Mouse (Mus musculus): ENCODE results near the gene Eva1c. TPM values are rescaled to one million over a fixed set of nuclear protein-coding genes. Genes with fewer than 3 reads are reported as not detected.

The Eva1c gene
- polyA plus RNA-seq, 1 experiment from 2014 or later: 1.2 TPM

GRCm38 (mm10) chr16:90893019-90893418, 66.5 kb downstream of the Eva1c start:
- H3K9me3 ChIP-seq (replicated peaks; ENCODE audit: low read length): no peaks in the 10 kb centered on the region
- no peak for ATAC-seq (replicated peaks; ENCODE audit: low FRiP score, low read depth)
- peaks cover 6% of the 10 kb centered on the region; the same call in 1 of the 2 replicates for H3K4me1 ChIP-seq (replicated peaks; ENCODE audit: insufficient read depth, low read length)
- no peak for TF ChIP-seq CTCF (IDR thresholded peaks at IDR 0.05; ENCODE audit: low read depth)
- H3K36me3 ChIP-seq (ENCODE audit: insufficient read depth, low read length): no peaks in the 10 kb centered on the region
- no peak for DNase-seq (ENCODE audit: low spot score)
- 0 out of 2 replicates have a peak, but pooled peaks cover 6% of the 10 kb centered on the region for H3K27me3 ChIP-seq (ENCODE audit: insufficient read depth, low read length)
- H3K9ac ChIP-seq (ENCODE audit: low read depth, low read length): no peak overlapping the region
- H3K4me3 ChIP-seq (replicated peaks; ENCODE audit: low read depth, low read length): no peak overlapping the region
- H3K27ac ChIP-seq: no peak overlapping the region
- H3K4me2 ChIP-seq (ENCODE audit: low read length): no peak overlapping the region
- WGBS: 58% methylated on average over 7 of the region's 7 CpGs

- no peak for DNase-seq (ENCODE audit: low spot score)
- H3K9me3 ChIP-seq (replicated peaks; ENCODE audit: low read length): no peaks in the 10 kb centered on the region
- no peak overlapping the region for H3K4me3 ChIP-seq (replicated peaks; ENCODE audit: low read depth, low read length)
- peaks cover 6% of the 10 kb centered on the region; the same call in 1 of the 2 replicates for H3K4me1 ChIP-seq (replicated peaks; ENCODE audit: insufficient read depth, low read length)
- 47% methylated on average over 9 of the region's 9 CpGs for WGBS
- H3K27ac ChIP-seq: no peak overlapping the region
- TF ChIP-seq CTCF (IDR thresholded peaks at IDR 0.05; ENCODE audit: low read depth): no peak
- no peaks in the 10 kb centered on the region for H3K36me3 ChIP-seq (ENCODE audit: insufficient read depth, low read length)
- H3K27me3 ChIP-seq (ENCODE audit: insufficient read depth, low read length): 0 out of 2 replicates have a peak, but pooled peaks cover 6% of the 10 kb centered on the region
- no peak overlapping the region for H3K9ac ChIP-seq (ENCODE audit: low read depth, low read length)
- no peak for ATAC-seq (replicated peaks; ENCODE audit: low FRiP score, low read depth)
- H3K4me2 ChIP-seq (ENCODE audit: low read length): no peak overlapping the region
These were observed 67.3 kb downstream of the Eva1c start for GRCm38 (mm10) chr16:90893792-90894191.

GRCm38 (mm10) chr16:90897651-90898050, 71.1 kb downstream of the Eva1c start:
- WGBS: 84% methylated on average over 3 of the region's 3 CpGs
- DNase-seq (ENCODE audit: low spot score) (no peak), ATAC-seq (replicated peaks; ENCODE audit: low FRiP score, low read depth) (no peak)
- Histone ChIP-seq H3K4me2 (ENCODE audit: low read length) (no peak overlapping the region), H3K9ac (ENCODE audit: low read depth, low read length) (no peak overlapping the region), H3K27me3 (ENCODE audit: insufficient read depth, low read length) (no peaks in the 10 kb centered on the region), H3K27ac (no peak overlapping the region), H3K36me3 (ENCODE audit: insufficient read depth, low read length) (no peaks in the 10 kb centered on the region), H3K4me3 (replicated peaks; ENCODE audit: low read depth, low read length) (no peak overlapping the region), H3K9me3 (replicated peaks; ENCODE audit: low read length) (no peaks in the 10 kb centered on the region), H3K4me1 (replicated peaks; ENCODE audit: insufficient read depth, low read length) (no peaks in the 10 kb centered on the region)
- TF ChIP-seq CTCF (IDR thresholded peaks at IDR 0.05; ENCODE audit: low read depth): no peak

GRCm38 (mm10) chr16:90899498-90899897, 73.0 kb downstream of the Eva1c start:
- 58% methylated on average over 12 of the region's 12 CpGs for WGBS
- Histone ChIP-seq H3K4me1 (replicated peaks; ENCODE audit: insufficient read depth, low read length) (no peaks in the 10 kb centered on the region), H3K27me3 (ENCODE audit: insufficient read depth, low read length) (no peaks in the 10 kb centered on the region), H3K4me2 (ENCODE audit: low read length) (no peak overlapping the region), H3K9ac (ENCODE audit: low read depth, low read length) (no peak overlapping the region), H3K36me3 (ENCODE audit: insufficient read depth, low read length) (no peaks in the 10 kb centered on the region), H3K9me3 (replicated peaks; ENCODE audit: low read length) (no peaks in the 10 kb centered on the region), H3K4me3 (replicated peaks; ENCODE audit: low read depth, low read length) (no peak overlapping the region), H3K27ac (no peak overlapping the region)
- TF ChIP-seq CTCF (IDR thresholded peaks at IDR 0.05; ENCODE audit: low read depth): no peak
- ATAC-seq (replicated peaks; ENCODE audit: low FRiP score, low read depth) (no peak), DNase-seq (ENCODE audit: low spot score) (no peak)

- Histone ChIP-seq H3K4me1 (replicated peaks; ENCODE audit: insufficient read depth, low read length) (no peaks in the 10 kb centered on the region), H3K27me3 (ENCODE audit: insufficient read depth, low read length) (no peaks in the 10 kb centered on the region), H3K27ac (no peak overlapping the region), H3K4me2 (ENCODE audit: low read length) (no peak overlapping the region), H3K9me3 (replicated peaks; ENCODE audit: low read length) (no peaks in the 10 kb centered on the region), H3K9ac (ENCODE audit: low read depth, low read length) (no peak overlapping the region), H3K4me3 (replicated peaks; ENCODE audit: low read depth, low read length) (no peak overlapping the region), H3K36me3 (ENCODE audit: insufficient read depth, low read length) (no peaks in the 10 kb centered on the region)
- no peak for TF ChIP-seq CTCF (IDR thresholded peaks at IDR 0.05; ENCODE audit: low read depth)
- DNase-seq (ENCODE audit: low spot score) (no peak), ATAC-seq (replicated peaks; ENCODE audit: low FRiP score, low read depth) (0 out of 2 replicates have a peak, but pooled peaks have one; percentile 11)
- 52% methylated on average over 4 of the region's 4 CpGs for WGBS
These were observed 74.8 kb downstream of the Eva1c start for GRCm38 (mm10) chr16:90901364-90901763.

- H3K9ac ChIP-seq (ENCODE audit: low read depth, low read length): no peak overlapping the region
- no peak for DNase-seq (ENCODE audit: low spot score)
These were observed 76.8 kb downstream of the Eva1c start for GRCm38 (mm10) chr16:90903300-90903699.

GRCm38 (mm10) chr16:90907250-90907649, 80.7 kb downstream of the Eva1c start:
- Histone ChIP-seq H3K36me3 (ENCODE audit: insufficient read depth, low read length) (no peaks in the 10 kb centered on the region), H3K4me2 (ENCODE audit: low read length) (no peak overlapping the region), H3K9me3 (replicated peaks; ENCODE audit: low read length) (no peaks in the 10 kb centered on the region), H3K27ac (no peak overlapping the region), H3K4me1 (replicated peaks; ENCODE audit: insufficient read depth, low read length) (no peaks in the 10 kb centered on the region), H3K27me3 (ENCODE audit: insufficient read depth, low read length) (no peaks in the 10 kb centered on the region), H3K9ac (ENCODE audit: low read depth, low read length) (no peak overlapping the region), H3K4me3 (replicated peaks; ENCODE audit: low read depth, low read length) (no peak overlapping the region)
- 71% methylated on average over 7 of the region's 7 CpGs for WGBS
- ATAC-seq (replicated peaks; ENCODE audit: low FRiP score, low read depth) (no peak), DNase-seq (ENCODE audit: low spot score) (no peak)
- TF ChIP-seq CTCF (IDR thresholded peaks at IDR 0.05; ENCODE audit: low read depth): no peak

More at GRCm38 (mm10) chr16:90903300-90903699, 76.8 kb downstream of the Eva1c start:
- ATAC-seq (replicated peaks; ENCODE audit: low FRiP score, low read depth): no peak
- H3K27me3 ChIP-seq (ENCODE audit: insufficient read depth, low read length): no peaks in the 10 kb centered on the region
- H3K4me1 ChIP-seq (replicated peaks; ENCODE audit: insufficient read depth, low read length): no peaks in the 10 kb centered on the region
- H3K4me2 ChIP-seq (ENCODE audit: low read length): no peak overlapping the region
- WGBS: 38% methylated on average over 5 of the region's 5 CpGs
- H3K36me3 ChIP-seq (ENCODE audit: insufficient read depth, low read length): no peaks in the 10 kb centered on the region
- TF ChIP-seq CTCF (IDR thresholded peaks at IDR 0.05; ENCODE audit: low read depth): no peak
- no peak overlapping the region for H3K27ac ChIP-seq
- no peak overlapping the region for H3K4me3 ChIP-seq (replicated peaks; ENCODE audit: low read depth, low read length)
- H3K9me3 ChIP-seq (replicated peaks; ENCODE audit: low read length): no peaks in the 10 kb centered on the region

All from kidney, postnatal 0 days (tissue).